Mouse (Mus musculus) embryo, embryonic 11.5 days (tissue): Measurements from ENCODE around the gene Pdcd1lg2.

Source experiments
- DNase-seq: peaks from one replicate; pipeline ENCODE4 v3.0.0-alpha.2; 2012; ENCODE audit warnings: low read depth, low spot score

The Pdcd1lg2 gene

DNA sequence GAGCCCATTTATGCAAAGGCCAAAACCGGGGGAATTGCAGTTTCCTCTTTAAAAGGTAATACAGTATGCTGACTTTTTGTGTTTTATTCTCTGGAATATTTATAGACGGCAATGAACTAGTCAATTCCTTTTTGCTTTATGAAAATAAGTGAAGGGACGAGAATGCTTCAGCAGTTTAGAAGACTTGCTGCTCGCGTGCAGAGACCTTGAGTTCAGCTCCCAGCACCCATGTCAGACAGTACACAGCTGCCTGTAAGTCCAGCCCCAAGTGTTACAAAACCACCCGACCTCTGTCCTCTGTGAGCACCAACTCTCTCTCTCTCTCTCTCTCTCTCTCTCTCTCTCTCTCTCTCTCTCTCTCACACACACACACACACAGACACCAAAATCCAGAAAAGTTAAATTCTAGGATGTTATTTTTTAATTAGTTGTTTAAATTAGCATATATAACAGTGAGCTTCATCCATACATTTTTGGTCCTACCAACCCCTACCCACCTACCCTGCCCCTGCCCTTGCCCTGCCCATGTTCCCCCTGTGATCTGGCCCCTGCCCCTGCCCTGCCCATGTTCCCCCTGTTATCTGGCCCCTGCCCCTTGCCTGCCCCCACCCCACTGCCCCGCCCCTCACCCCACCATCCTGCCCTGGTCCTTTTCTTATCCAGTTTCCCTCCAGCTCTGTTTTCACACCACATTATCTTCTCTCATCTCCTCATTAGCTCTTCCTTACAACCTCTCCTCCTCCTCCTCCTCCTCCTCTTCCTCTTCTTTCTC is 86.3 kb downstream of the Pdcd1lg2 start:
- DNase-seq, result no peak

DNA sequence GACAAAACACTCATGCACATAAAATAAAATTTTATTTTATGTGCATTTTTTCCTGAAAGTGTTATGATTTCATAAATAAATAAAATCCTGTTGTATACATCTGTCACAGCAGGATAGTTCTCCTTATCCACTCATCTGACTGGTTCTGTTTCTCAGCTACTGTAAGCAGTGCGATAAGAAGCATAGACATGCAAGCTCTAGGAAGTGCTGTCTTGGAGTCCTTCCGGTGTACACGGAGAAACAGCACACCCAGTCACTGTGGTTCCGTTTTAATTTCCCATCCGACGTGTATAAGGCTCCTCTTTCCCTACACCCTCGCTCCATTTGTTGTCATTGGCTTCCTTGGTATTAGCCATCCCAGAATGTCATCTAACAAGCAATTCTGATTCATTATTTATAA is 87.2 kb downstream of the Pdcd1lg2 start:
- no peak for DNase-seq

DNA sequence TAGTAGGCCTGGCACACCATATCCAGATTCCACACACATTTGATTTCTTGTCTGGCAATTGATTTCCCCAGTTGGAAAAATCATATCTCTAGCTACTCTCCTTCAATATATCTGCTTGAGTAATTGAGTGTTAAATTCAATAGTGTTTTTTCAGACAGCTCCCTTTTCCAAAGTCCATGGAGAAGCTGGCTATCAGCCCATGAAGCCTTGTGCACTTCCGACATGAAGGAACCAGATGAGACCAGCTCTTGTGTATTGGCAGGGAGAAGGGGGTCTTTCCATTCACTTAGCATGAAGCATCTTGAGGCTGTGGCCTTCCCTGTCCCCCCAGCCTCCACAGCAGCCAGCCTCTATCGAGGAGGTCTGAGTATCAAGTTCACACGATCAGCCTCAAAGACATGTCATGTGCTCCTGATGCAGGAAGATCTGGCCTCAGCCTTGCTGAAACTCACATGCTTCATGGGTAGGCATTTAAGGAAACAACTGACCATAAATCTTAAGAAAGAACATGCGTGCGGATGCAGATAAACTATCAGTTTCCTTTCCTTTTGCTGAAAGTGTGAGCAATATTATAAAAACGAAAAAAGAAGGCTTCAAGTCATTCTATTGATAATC is 88.2 kb downstream of the Pdcd1lg2 start:
- no peak for DNase-seq

DNA sequence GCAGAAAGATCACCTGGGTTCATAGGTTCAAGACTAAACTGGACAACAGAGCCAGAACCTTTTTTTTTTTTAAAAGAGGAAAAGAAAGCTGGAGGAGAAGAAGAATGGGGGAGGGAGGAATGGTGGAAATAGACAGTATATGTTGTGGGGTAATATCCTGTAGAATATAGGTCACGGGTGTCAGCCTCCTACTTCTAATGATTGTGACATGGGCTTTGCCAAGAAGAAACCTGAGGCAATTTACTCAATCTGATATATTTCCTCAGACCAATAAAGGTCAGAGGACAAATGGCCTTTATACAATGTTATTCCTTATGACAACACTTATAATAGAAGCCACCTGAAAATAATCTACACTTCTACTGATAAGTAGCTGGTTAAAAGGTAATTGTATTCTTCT is 89.6 kb downstream of the Pdcd1lg2 start:
- DNase-seq, result no peak

DNA sequence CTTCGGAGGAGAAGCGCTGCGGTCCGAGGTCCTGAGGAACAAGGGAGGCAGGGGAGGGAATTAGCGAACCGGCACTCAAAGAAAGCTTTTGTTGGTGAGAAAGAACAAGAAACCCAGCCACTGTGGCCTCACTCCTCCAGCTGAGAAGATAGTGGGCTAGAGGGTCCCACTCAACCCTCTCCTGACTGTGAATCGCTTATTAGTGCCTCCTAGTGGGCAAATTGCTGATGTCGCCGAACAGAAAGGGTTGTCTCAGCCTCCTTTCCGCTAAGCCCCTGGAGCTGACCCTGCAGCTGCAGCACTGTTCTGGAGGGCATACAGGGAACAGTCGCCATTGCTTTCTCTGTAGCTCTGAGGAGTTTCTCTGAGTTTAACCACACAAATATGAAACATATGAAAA is 90.4 kb downstream of the Pdcd1lg2 start:
- DNase-seq, result peak; percentile 17

DNA sequence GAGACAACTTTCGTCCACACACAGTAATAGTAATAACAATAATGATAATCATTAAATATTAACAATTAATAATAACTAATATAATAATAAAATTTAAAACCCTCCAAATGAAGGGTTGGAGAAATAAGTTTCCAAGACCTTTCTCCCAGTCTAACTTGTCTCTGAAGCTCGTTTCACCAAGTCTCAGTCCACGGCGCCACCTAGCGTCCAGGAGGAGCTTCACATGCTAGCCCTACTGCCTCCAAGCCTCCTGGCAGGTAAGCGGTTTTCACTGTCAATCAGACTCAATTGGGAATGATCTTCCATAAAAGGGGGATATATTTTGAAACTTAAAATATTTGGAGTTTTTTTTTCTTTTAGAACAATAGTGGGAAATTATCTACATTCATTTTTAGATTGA is 90.8 kb downstream of the Pdcd1lg2 start:
- peak; percentile 64 for DNase-seq

DNA sequence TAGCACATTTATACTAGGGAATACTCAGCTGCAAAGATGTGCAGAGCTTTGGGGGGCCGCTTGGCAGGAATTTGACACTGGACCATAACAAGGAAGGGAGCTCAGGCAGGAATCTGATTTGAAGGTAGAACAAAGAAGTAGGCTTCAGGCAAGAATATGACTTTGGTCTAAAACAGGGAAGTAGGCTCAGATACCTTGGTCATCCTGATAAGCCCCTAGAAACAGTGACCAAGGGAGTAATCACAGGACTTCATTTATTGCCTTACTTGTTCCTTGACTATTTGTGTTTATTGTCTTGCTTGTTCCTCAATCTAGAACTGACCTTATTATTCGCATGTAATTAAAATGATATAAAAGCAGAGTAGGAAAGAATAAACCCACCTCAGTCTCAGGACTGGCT is 93.4 kb downstream of the Pdcd1lg2 start:
- DNase-seq, result no peak

DNA sequence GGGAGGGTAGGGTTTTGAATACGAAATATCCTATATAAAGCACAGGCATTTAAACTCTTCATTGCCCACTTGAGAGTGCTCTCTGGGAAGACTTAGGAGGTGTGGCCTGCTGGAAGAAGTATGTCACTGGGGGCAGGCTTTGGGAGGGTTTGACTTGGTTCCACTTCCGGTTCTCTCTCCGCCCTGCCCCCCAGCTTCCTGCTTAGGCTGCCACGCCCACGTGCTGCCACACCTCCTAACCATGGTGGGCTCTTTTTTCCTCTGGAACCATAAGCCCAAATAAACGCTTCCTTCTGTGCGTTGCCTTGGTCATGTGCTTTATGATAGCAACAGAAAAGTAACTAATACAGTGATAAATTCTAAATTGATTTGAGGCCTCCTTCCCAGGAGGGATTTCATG is 94.9 kb downstream of the Pdcd1lg2 start:
- DNase-seq, result no peak

DNA sequence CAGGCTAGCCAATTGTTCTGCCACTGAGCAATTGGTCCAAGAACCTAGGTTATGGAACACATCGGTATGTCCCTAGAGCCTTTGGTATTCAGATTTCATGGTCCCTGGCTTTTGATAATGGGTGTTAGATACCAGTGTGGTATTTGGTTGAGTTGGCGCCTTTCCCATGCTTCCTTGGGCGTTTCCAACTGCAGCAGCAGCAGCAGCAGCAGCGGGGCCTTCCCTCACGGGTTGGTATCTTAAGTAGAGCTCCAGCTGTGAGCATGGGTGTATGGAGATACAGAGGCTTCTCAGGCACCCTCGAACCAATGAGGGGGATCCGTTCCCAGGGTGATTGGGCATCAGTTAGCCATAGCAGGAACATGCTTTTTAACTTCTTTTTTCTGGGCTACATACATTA is 97.5 kb downstream of the Pdcd1lg2 start:
- DNase-seq, result no peak

DNA sequence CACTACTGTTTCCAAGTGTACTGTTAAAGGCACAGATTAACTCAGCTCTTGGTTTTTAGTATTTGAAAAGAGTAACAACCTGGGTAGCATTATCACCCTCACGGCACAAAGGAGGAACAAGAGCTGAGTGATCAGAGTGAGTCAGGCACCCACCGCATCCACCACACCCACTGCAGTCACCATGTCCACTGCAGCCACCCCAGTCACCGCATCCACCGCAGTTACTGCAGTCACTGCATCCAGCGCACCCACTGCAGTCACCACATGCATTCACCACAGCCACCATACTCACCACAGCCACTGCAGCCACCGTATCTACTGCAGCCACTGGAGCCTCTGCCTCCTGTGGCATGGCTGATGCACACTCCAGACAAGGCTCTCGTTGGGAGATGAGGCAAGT is 99.1 kb downstream of the Pdcd1lg2 start:
- DNase-seq, result no peak

DNA sequence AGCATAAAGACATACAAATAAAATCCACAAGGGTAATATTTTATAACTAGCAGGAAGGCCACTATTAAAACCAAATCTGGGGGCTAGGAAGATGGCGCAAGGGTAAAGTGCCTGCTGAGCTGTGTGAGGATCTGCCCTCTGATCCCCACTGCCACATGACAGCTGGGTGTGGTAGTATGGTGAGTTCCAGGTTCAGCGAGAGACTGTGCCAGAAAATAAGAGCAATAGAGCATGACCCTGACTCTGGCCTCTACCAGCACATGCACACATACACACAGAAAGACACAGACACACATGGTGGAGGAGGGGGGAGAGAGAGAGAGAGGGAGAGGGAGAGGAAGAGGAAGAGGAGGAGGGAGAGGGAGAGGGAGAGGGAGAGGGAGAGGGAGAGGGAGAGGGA is 101.1 kb downstream of the Pdcd1lg2 start:
- no peak for DNase-seq

DNA sequence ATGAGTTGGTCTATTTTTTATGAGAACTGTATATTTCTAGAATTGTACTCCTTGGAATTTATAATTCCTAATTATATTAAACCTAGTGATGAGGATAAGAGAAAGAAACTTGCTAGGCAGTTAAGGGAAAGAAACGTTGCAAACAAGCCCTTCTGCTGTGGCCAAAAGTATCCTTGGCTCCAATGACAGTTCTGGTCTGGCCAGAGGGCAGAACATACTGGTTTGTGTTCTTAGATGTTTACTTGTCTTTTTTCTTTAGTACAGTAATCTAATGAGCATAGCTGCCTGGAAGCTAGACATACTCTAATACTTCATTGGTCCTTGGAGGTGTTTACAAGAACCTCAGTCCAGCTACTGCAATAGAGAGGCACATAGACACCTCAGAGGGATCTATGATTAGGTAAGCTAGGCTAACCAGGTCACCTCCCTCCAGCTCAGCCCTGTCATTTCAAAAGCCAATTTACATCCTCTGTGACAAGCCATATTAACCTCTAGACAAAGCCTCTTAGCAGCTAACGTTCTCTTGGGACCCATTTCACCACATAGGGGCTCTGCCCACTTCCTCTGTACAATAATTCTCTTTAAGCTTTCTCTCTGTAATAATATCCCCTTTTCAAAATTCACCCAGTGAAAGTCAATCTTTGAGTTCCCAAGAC is 102.5 kb downstream of the Pdcd1lg2 start:
- DNase-seq, result no peak

DNA sequence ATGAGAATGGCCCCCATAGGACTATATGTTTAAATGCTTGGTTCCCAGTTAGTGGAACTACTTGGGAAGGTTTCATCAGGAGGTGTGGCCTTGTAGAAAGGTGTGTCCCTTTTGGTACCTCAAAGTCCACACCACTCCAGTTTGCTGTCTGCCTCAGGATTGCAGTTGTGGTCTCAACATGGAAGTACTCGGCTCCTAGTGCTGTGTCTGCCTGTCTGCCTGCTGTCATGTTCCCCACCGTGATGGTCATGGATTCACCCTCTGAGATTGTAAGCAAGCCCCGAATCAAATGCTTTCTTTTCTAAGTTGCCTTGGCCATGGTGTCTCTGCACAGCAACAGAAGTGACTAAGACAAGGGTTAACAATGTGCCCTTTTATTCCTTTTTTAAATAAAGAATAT is 103.4 kb downstream of the Pdcd1lg2 start:
- DNase-seq, result no peak

DNA sequence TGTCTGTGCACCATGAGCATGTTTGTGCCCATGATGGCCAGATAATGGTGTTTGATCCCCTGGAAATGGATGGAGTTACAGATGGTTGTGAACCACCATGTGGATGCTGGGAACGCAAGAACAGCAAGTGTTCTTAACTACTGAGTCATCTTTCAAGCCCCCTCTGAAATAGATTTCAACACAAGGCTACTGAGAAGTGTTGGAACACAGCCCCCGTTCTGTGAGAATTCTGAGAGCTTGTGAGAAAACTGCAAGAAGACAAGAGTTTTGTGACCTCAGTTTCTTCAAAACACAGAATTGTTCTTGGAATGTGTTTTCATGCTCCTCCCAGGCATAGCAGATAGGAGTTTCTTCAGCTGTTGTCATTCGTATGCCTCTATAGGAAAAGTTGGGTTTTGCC is 104.7 kb downstream of the Pdcd1lg2 start:
- no peak for DNase-seq

DNA sequence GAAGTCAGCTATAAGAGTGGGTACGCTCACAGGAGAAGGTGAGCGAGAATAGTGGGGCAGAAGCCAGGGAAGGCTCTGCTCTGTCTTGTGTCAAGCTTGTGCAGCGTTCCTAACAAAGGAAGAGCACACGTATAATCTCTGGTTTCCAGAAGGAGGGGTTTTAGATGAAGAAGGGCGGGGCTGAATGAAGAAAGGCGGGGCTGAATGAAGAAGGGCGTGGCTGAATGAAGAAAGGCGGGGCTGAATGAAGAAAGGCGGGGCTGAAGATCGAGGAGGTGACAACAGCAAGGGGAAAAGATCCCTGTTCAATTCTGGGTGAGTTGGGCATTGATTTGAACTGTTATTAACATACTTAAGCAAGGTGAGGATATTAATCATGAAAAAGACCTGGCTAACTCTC is 105.3 kb downstream of the Pdcd1lg2 start:
- DNase-seq, result no peak

DNA sequence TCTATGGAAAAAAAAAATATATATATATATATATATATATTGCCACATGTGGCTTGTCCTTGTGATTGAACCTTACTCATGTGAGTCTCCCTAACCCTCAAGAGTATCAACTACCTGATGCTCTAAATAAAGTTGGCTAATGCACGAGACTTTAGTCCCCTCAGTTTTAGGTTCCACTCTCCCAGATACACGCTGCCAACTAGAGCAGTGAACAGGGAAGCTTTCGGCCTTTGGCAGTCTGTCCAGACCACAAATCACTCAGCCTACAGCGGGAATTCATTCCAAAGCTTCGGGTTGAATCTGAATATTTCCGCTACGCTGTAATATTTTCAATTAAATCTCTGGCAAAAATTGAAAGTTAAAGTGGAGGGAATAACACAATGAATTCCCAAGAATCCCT is 107.7 kb downstream of the Pdcd1lg2 start:
- DNase-seq, result no peak

DNA sequence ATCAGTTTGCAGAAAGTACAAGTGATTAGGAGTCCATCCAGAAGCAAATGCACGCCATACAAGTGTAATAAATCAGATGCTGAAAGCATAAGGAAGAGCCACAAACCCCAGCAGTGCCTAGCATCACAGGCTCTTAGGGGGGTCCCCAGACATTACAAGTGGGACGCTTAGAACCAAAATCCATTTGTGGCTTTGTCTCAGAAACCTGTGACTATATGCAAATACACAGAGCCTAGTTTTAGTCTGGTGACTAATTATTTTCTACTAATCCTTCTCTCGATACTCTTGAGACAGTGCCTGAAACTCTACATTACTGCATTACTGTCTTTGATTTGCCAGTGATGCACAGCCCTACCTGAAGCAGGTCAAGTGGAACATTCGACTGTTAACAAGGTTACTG is 108.2 kb downstream of the Pdcd1lg2 start:
- DNase-seq, result no peak
